Mouse (Mus musculus): Measurements from ENCODE around the gene Il16.

Gene Il16

GRCm38 (mm10) chr7:83615815-83616214 lies 129.7 kb downstream of the Il16 start:
- CTCF ChIA-PET, result interaction anchor here (0.7 to 1.4 kb wide), 2 partner anchors 27 to 60 kb away, joined by 3 to 7 read pairs; no protein-coding TSS in a partner anchor

GRCm38 (mm10) chr7:83615272-83615671 lies 130.3 kb downstream of the Il16 start:
- CTCF ChIA-PET, result interaction anchor here (1.4 kb wide), 1 partner anchor 60 kb away, joined by 3 read pairs; no protein-coding TSS in a partner anchor

- CTCF ChIA-PET, result no interaction called here
Observed at GRCm38 (mm10) chr7:83611886-83612285, 133.6 kb downstream of the Il16 start.

- CTCF ChIA-PET, result no interaction called here
Observed at GRCm38 (mm10) chr7:83609891-83610290, 135.6 kb downstream of the Il16 start.

GRCm38 (mm10) chr7:83606796-83607195 lies 138.7 kb downstream of the Il16 start:
- CTCF ChIA-PET, result no interaction called here

GRCm38 (mm10) chr7:83604180-83604944 lies 141.2 kb downstream of the Il16 start:
- CTCF ChIA-PET, result interaction anchor here (1.0 kb wide), 1 partner anchor 23 kb away, joined by 3 read pairs; no protein-coding TSS in a partner anchor

- CTCF ChIA-PET, result interaction anchor here (1.2 kb wide), 1 partner anchor 75 kb away, joined by 3 read pairs; no protein-coding TSS in a partner anchor
Observed at GRCm38 (mm10) chr7:83599913-83600286, 145.6 kb downstream of the Il16 start.

GRCm38 (mm10) chr7:83598997-83599912 lies 146.3 kb downstream of the Il16 start:
- CTCF ChIA-PET, result no interaction called here

GRCm38 (mm10) chr7:83597063-83597462 lies 148.5 kb downstream of the Il16 start:
- CTCF ChIA-PET, result no interaction called here

- CTCF ChIA-PET, result no interaction called here
Observed at GRCm38 (mm10) chr7:83594056-83594455, 151.5 kb downstream of the Il16 start.
